Mouse (Mus musculus): ENCODE measurements around the gene Gramd4.
A peak's percentile ranks its signal among the peaks of the same experiment; 100 is the strongest.

The Gramd4 gene

GRCm38 (mm10) chr15:86057413-86057812 is at the start of gene Gramd4:
Gene Gramd4, plus strand, starts transcription at chr15:86057695.
- DNase-seq, result peak; percentile 80 to 91

- DNase-seq, result no peak
Observed at GRCm38 (mm10) chr15:86013130-86013529, 44.4 kb upstream of the Gramd4 start.

- no peak for DNase-seq
Observed at GRCm38 (mm10) chr15:86013656-86014055, 43.8 kb upstream of the Gramd4 start.

GRCm38 (mm10) chr15:86015026-86015425 is 42.5 kb upstream of the Gramd4 start:
- DNase-seq, result no peak

- DNase-seq, result no peak
Observed at GRCm38 (mm10) chr15:86015860-86016541, 41.5 kb upstream of the Gramd4 start.

- DNase-seq, result no peak
Observed at GRCm38 (mm10) chr15:86017336-86017735, 40.2 kb upstream of the Gramd4 start.

- DNase-seq, result no peak
Observed at GRCm38 (mm10) chr15:86018753-86019512, 38.6 kb upstream of the Gramd4 start.

- DNase-seq, result no peak
Observed at GRCm38 (mm10) chr15:86020008-86020407, 37.5 kb upstream of the Gramd4 start.

- DNase-seq, result no peak
Observed at GRCm38 (mm10) chr15:86021301-86021700, 36.2 kb upstream of the Gramd4 start.

GRCm38 (mm10) chr15:86021971-86022370 is 35.5 kb upstream of the Gramd4 start:
- no peak for DNase-seq

GRCm38 (mm10) chr15:86027871-86028270 is 29.6 kb upstream of the Gramd4 start:
- DNase-seq, result no peak

GRCm38 (mm10) chr15:86029981-86030380 is 27.5 kb upstream of the Gramd4 start:
- no peak for DNase-seq

- no peak for DNase-seq
Observed at GRCm38 (mm10) chr15:86032811-86033190, 24.7 kb upstream of the Gramd4 start.

GRCm38 (mm10) chr15:86033191-86033841 is 24.2 kb upstream of the Gramd4 start, which contains the start of gene Celsr1:
Gene Celsr1, minus strand, starts transcription at chr15:86033777.
- no peak for DNase-seq

- no peak for DNase-seq
Observed at GRCm38 (mm10) chr15:86034021-86034523, 23.4 kb upstream of the Gramd4 start.

- DNase-seq, result no peak
Observed at GRCm38 (mm10) chr15:86034781-86035360, 22.6 kb upstream of the Gramd4 start.

- DNase-seq, result no peak
Observed at GRCm38 (mm10) chr15:86035913-86036312, 21.6 kb upstream of the Gramd4 start.

GRCm38 (mm10) chr15:86038802-86039201 is 18.7 kb upstream of the Gramd4 start:
- DNase-seq, result peak; percentile 74 to 76

- DNase-seq, result no peak
Observed at GRCm38 (mm10) chr15:86041421-86041820, 16.1 kb upstream of the Gramd4 start.

- DNase-seq, result no peak
Observed at GRCm38 (mm10) chr15:86042364-86042763, 15.1 kb upstream of the Gramd4 start.

- DNase-seq, result no peak
Observed at GRCm38 (mm10) chr15:86049510-86049909, 8.0 kb upstream of the Gramd4 start.

GRCm38 (mm10) chr15:86050170-86050743 is 7.2 kb upstream of the Gramd4 start:
- DNase-seq, result peak; percentile 42 to 46

GRCm38 (mm10) chr15:86051152-86051551 is 6.3 kb upstream of the Gramd4 start:
- no peak for DNase-seq

Measured in cerebellum, adult 18-20 months (tissue).